Mouse (Mus musculus) hindbrain, embryonic 14.5 days (tissue): ENCODE measurements around the gene Atp1b2. TPM values are rescaled to one million over a fixed set of nuclear protein-coding genes. Genes with fewer than 3 reads are reported as not detected.

Source experiments
- ATAC-seq: fragments of 200-750 bp; cut with Nextera tagmentation; 2 replicates; pipeline ENCODE4 v1.8.0; 2017; ENCODE audit warnings: moderate number of reproducible peaks, mild to moderate bottlenecking, moderate TSS enrichment, moderate library complexity; ENCODE audit not compliant: low FRiP score
- DNase-seq: peaks from one replicate; pipeline ENCODE4 v3.0.0-alpha.2; 2015; ENCODE audit warnings: low spot score
- H3K27ac ChIP-seq: fragments of 300-500 bp; sonication (generic); 2 replicates; pipeline ENCODE4 v1.5.1; 2014; ENCODE audit warnings: mild to moderate bottlenecking, moderate library complexity
- H3K27me3 ChIP-seq: fragments of 300-500 bp; sonication (generic); 2 replicates; pipeline ENCODE4 v1.6.1; 2014; ENCODE audit warnings: mild to moderate bottlenecking, low read length, mixed read lengths; ENCODE audit not compliant: control insufficient read depth, insufficient read depth
- H3K36me3 ChIP-seq: fragments of 300-500 bp; sonication (generic); replicated peaks from 2 replicates; pipeline ENCODE4 v1.6.1; 2014; ENCODE audit not compliant: control insufficient read depth, insufficient read depth
- H3K4me1 ChIP-seq: fragments of 300-500 bp; sonication (generic); replicated peaks from 2 replicates; pipeline ENCODE4 v1.6.1; 2014; ENCODE audit warnings: antibody characterized with exemption, low read length, mixed read lengths; ENCODE audit not compliant: control insufficient read depth, insufficient read depth
- H3K4me2 ChIP-seq: fragments of 300-500 bp; sonication (generic); replicated peaks from 2 replicates; pipeline ENCODE4 v1.6.1; 2014; ENCODE audit warnings: mild to moderate bottlenecking, moderate library complexity
- H3K4me3 ChIP-seq: fragments of 300-500 bp; sonication (generic); replicated peaks from 2 replicates; pipeline ENCODE4 v1.5.1; 2014; ENCODE audit warnings: mild to moderate bottlenecking, low read length
- H3K9ac ChIP-seq: fragments of 300-500 bp; sonication (generic); 2 replicates; pipeline ENCODE4 v1.6.1; 2014
- H3K9me3 ChIP-seq: fragments of 300-500 bp; sonication (generic); 2 replicates; pipeline ENCODE4 v1.6.1; 2016; ENCODE audit warnings: low read length; ENCODE audit not compliant: control insufficient read depth
- WGBS: fragments of 180-500 bp; shearing (Covaris S2); extraction: QIAGEN DNeasy Blood & Tissue Kit; methylation state at CpG from one replicate; pipeline ENCODE4 v1.1.7; 2014; 5-methylcytosine and 5-hydroxymethylcytosine counted together
- polyA plus RNA-seq: library from polyadenylated mRNA; unstranded; fragments of >200 nt; fragmentation: Nextera tagmentation; extraction: Ambion mirVana; gene quantifications from 2 replicates; pipeline ENCODE4 v1.2.1, GENCODE M21; 2014

The Atp1b2 gene
- polyA plus RNA-seq, 1 experiment from 2014 or later: 72.1 TPM

- 3% methylated on average over 39 of the region's 39 CpGs for WGBS
- H3K9ac ChIP-seq: peak overlapping the region; percentile 82
- peaks cover 29% of the 10 kb centered on the region for H3K4me1 ChIP-seq
These were observed 26.4 kb downstream of the Atp1b2 start for GRCm38 (mm10) chr11:69579128-69580017.

GRCm38 (mm10) chr11:69578301-69578700, 27.4 kb downstream of the Atp1b2 start:
- H3K27ac ChIP-seq: no peak overlapping the region
- H3K36me3 ChIP-seq: 0 out of 2 replicates have a peak, but pooled peaks cover 12% of the 10 kb centered on the region
- no peak for DNase-seq
- H3K9me3 ChIP-seq: no peaks in the 10 kb centered on the region
- peak overlapping the region; percentile 72 for H3K4me3 ChIP-seq
- no peaks in the 10 kb centered on the region for H3K27me3 ChIP-seq
- peak overlapping the region; percentile 78 for H3K9ac ChIP-seq
- ATAC-seq: no peak
- 15% methylated on average over 15 of the region's 15 CpGs for WGBS
- H3K4me2 ChIP-seq: peak overlapping the region; percentile 94
- H3K4me1 ChIP-seq: peaks cover 29% of the 10 kb centered on the region

More at GRCm38 (mm10) chr11:69579128-69580017, 26.4 kb downstream of the Atp1b2 start:
- ATAC-seq (peak; percentile 91), DNase-seq (peak; percentile 99)
- H3K27ac ChIP-seq: peak overlapping the region; percentile 88
- H3K36me3 ChIP-seq: 0 out of 2 replicates have a peak, but pooled peaks cover 14% of the 10 kb centered on the region
- H3K4me3 ChIP-seq: peak overlapping the region; percentile 78
- no peaks in the 10 kb centered on the region for H3K9me3 ChIP-seq
- peak overlapping the region; percentile 94 for H3K4me2 ChIP-seq
- no peaks in the 10 kb centered on the region for H3K27me3 ChIP-seq

- Histone ChIP-seq H3K9me3 (no peaks in the 10 kb centered on the region), H3K4me1 (peaks cover 20% of the 10 kb centered on the region), H3K9ac (no peak overlapping the region), H3K27ac (no peak overlapping the region), H3K36me3 (peaks cover 19% of the 10 kb centered on the region), H3K27me3 (no peaks in the 10 kb centered on the region), H3K4me2 (no peak overlapping the region), H3K4me3 (no peak overlapping the region)
- ATAC-seq: no peak
- 81% methylated on average over 5 of the region's 5 CpGs for WGBS
- DNase-seq: no peak
These were observed 29.4 kb downstream of the Atp1b2 start for GRCm38 (mm10) chr11:69576307-69576706.

- Histone ChIP-seq H3K4me3 (no peak overlapping the region), H3K9ac (no peak overlapping the region), H3K27ac (no peak overlapping the region), H3K4me1 (peaks cover 20% of the 10 kb centered on the region), H3K27me3 (no peaks in the 10 kb centered on the region), H3K4me2 (no peak overlapping the region; the same call in 1 of the 2 replicates), H3K36me3 (peaks cover 30% of the 10 kb centered on the region), H3K9me3 (no peaks in the 10 kb centered on the region)
- DNase-seq (peak; percentile 34), ATAC-seq (no peak)
- 64% methylated on average over 3 of the region's 3 CpGs for WGBS
These were observed 30.5 kb downstream of the Atp1b2 start for GRCm38 (mm10) chr11:69575220-69575619.

GRCm38 (mm10) chr11:69565131-69565530, 40.6 kb downstream of the Atp1b2 start:
- H3K36me3 ChIP-seq: peaks cover 45% of the 10 kb centered on the region
- no peaks in the 10 kb centered on the region for H3K27me3 ChIP-seq
- H3K4me1 ChIP-seq: peaks cover 15% of the 10 kb centered on the region
- ATAC-seq (no peak), DNase-seq (no peak)
- no peak overlapping the region for H3K9ac ChIP-seq
- H3K27ac ChIP-seq: no peak overlapping the region
- no peak overlapping the region for H3K4me2 ChIP-seq
- H3K9me3 ChIP-seq: no peaks in the 10 kb centered on the region
- no peak overlapping the region for H3K4me3 ChIP-seq
- WGBS: 83% methylated on average over 8 of the region's 8 CpGs

- Histone ChIP-seq H3K27ac (no peak overlapping the region), H3K4me1 (peaks cover 15% of the 10 kb centered on the region), H3K4me2 (no peak overlapping the region), H3K36me3 (peaks cover 39% of the 10 kb centered on the region), H3K27me3 (no peaks in the 10 kb centered on the region), H3K9me3 (no peaks in the 10 kb centered on the region), H3K9ac (no peak overlapping the region), H3K4me3 (no peak overlapping the region)
- DNase-seq (no peak), ATAC-seq (no peak)
- 46% methylated on average over 3 of the region's 3 CpGs for WGBS
These were observed 41.4 kb downstream of the Atp1b2 start for GRCm38 (mm10) chr11:69564391-69564790.

- no peaks in the 10 kb centered on the region for H3K9me3 ChIP-seq
- H3K4me1 ChIP-seq: peaks cover 24% of the 10 kb centered on the region
- H3K9ac ChIP-seq: no peak overlapping the region
- ATAC-seq (no peak), DNase-seq (no peak)
- no peaks in the 10 kb centered on the region for H3K27me3 ChIP-seq
- no peak overlapping the region for H3K4me3 ChIP-seq
- WGBS: 87% methylated on average over 13 of the region's 13 CpGs
- H3K27ac ChIP-seq: no peak overlapping the region
- H3K36me3 ChIP-seq: peaks cover 39% of the 10 kb centered on the region
- H3K4me2 ChIP-seq: no peak overlapping the region
These were observed 42.4 kb downstream of the Atp1b2 start for GRCm38 (mm10) chr11:69563373-69563772.

- 10% methylated on average over 16 of the region's 16 CpGs for WGBS
- Histone ChIP-seq H3K9me3 (no peaks in the 10 kb centered on the region), H3K4me1 (peaks cover 46% of the 10 kb centered on the region), H3K4me2 (peak overlapping the region; percentile 65), H3K27me3 (no peaks in the 10 kb centered on the region), H3K4me3 (peak overlapping the region; percentile 73), H3K27ac (peak overlapping the region; percentile 82), H3K9ac (peak overlapping the region; percentile 93), H3K36me3 (peaks cover 27% of the 10 kb centered on the region)
- peak; percentile 52; the same call in 1 of the 2 replicates for ATAC-seq
- DNase-seq: no peak
These were observed 44.6 kb downstream of the Atp1b2 start for GRCm38 (mm10) chr11:69560896-69561854.
